Mouse (Mus musculus): ENCODE results near the gene Sbf1. TPM values are rescaled to one million over a fixed set of nuclear protein-coding genes. Genes with fewer than 3 reads are reported as not detected.

The Sbf1 gene
- polyA plus RNA-seq, 1 experiment from 2014 or later, result 35.1 TPM

DNA sequence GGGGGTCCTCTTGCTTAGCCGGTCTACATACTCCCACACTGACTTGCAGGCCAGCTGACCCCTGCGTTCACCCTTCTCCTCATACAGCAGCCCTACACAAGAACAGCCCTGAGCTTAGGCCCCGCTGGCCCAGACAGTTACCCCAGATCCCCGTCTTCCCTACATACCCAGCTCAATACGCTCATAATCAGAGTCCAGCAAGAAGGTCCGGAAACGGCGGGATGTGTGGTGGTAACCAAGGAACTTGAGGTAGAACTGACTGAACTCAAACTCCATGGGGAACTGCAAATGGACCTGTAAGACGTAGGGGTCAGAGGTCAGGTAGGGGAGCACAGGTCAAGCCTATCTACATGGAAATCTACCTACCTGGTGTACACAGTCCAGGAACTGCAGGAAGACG lies 21.3 kb downstream of the Sbf1 start:
- Histone ChIP-seq H3K9ac (no peak overlapping the region), H3K4me1 (replicated peaks) (0 out of 2 replicates have a peak, but pooled peaks cover 2% of the 10 kb centered on the region), H3K4me2 (replicated peaks) (no peak overlapping the region), H3K9me3 (no peaks in the 10 kb centered on the region), H3K36me3 (peaks cover 46% of the 10 kb centered on the region), H3K4me3 (replicated peaks) (no peak overlapping the region), H3K27me3 (replicated peaks) (no peaks in the 10 kb centered on the region), H3K27ac (no peak overlapping the region)
- 92% methylated on average over 10 of the region's 10 CpGs for WGBS
- ATAC-seq, result no peak

GRCm38 (mm10) chr15:89292795-89293194 lies 22.3 kb downstream of the Sbf1 start:
- H3K4me2 ChIP-seq (replicated peaks), result no peak overlapping the region
- peaks cover 52% of the 10 kb centered on the region for H3K36me3 ChIP-seq
- ATAC-seq, result no peak
- H3K4me3 ChIP-seq (replicated peaks), result no peak overlapping the region
- no peak overlapping the region for H3K27ac ChIP-seq
- H3K9me3 ChIP-seq, result no peaks in the 10 kb centered on the region
- H3K27me3 ChIP-seq (replicated peaks), result no peaks in the 10 kb centered on the region
- H3K9ac ChIP-seq, result no peak overlapping the region
- WGBS, result 48% methylated on average over 2 of the region's 2 CpGs
- H3K4me1 ChIP-seq (replicated peaks), result 0 out of 2 replicates have a peak, but pooled peaks cover 2% of the 10 kb centered on the region

- H3K4me1 ChIP-seq (replicated peaks), result 0 out of 2 replicates have a peak, but pooled peaks cover 2% of the 10 kb centered on the region
- H3K9ac ChIP-seq, result no peak overlapping the region
- no peaks in the 10 kb centered on the region for H3K9me3 ChIP-seq
- H3K27me3 ChIP-seq (replicated peaks), result no peaks in the 10 kb centered on the region
- 83% methylated on average over 3 of the region's 3 CpGs for WGBS
- no peak overlapping the region for H3K4me3 ChIP-seq (replicated peaks)
- no peak for ATAC-seq
- no peak overlapping the region for H3K4me2 ChIP-seq (replicated peaks)
- H3K27ac ChIP-seq, result no peak overlapping the region
- H3K36me3 ChIP-seq, result peaks cover 55% of the 10 kb centered on the region
Observed at GRCm38 (mm10) chr15:89291521-89291920, 23.6 kb downstream of the Sbf1 start.

DNA sequence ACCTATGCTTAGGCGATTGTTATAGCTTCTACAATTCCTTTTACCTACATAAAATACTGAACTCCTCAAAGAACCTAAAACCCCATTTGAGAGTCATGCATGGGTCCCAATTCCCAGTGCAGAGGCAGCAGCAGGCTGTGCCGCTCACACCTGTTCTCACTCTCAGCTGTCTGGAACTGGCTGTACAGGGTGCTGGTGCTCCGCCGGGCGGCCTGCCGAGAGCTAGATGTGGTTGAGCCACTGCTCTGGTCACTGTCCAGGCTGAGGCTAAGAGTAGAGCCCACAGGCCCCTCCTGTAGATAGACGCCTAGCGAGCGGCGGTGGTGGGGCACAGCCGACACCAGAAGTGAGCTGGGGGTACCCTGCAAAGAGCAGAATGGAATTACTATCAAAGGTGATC lies 25.7 kb downstream of the Sbf1 start:
- H3K4me1 ChIP-seq (replicated peaks), result no peaks in the 10 kb centered on the region
- H3K36me3 ChIP-seq, result peaks cover 42% of the 10 kb centered on the region
- H3K4me3 ChIP-seq (replicated peaks), result no peak overlapping the region
- whole genome bisulfite sequencing, result 94% methylated on average over 11 of the region's 11 CpGs
- ATAC-seq, result no peak
- no peaks in the 10 kb centered on the region for H3K9me3 ChIP-seq
- no peak overlapping the region for H3K27ac ChIP-seq
- no peak overlapping the region for H3K9ac ChIP-seq
- H3K4me2 ChIP-seq (replicated peaks), result no peak overlapping the region
- no peaks in the 10 kb centered on the region for H3K27me3 ChIP-seq (replicated peaks)

- Histone ChIP-seq H3K27me3 (replicated peaks) (no peaks in the 10 kb centered on the region), H3K4me1 (replicated peaks) (no peaks in the 10 kb centered on the region), H3K9me3 (no peaks in the 10 kb centered on the region), H3K27ac (no peak overlapping the region), H3K36me3 (peaks cover 31% of the 10 kb centered on the region), H3K9ac (no peak overlapping the region), H3K4me2 (replicated peaks) (no peak overlapping the region), H3K4me3 (replicated peaks) (no peak overlapping the region)
- ATAC-seq, result no peak
- 82% methylated on average over 23 of the region's 23 CpGs for WGBS
Observed at GRCm38 (mm10) chr15:89288227-89288767, 26.8 kb downstream of the Sbf1 start.

DNA sequence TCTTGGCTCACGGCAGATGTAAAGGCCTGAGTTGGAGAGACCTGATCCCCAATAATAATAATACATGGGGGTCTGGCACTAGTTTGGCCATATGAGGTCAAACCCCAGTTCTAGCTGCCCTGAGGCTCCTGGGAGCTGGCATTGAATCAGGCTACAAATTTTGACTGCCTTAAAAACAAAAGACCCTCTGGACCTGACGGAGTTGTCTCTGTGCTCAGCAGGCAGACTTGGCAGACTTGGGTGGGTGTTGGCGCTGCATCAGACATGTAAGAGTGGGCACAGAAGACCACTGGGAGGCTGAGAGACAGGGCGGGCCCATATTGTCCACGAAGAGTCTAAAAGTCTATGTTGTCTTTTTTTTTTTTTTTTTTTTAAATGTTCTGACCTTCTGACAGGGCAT lies 28.5 kb downstream of the Sbf1 start:
- Histone ChIP-seq H3K9ac (no peak overlapping the region), H3K27ac (no peak overlapping the region), H3K4me3 (replicated peaks) (no peak overlapping the region), H3K4me2 (replicated peaks) (no peak overlapping the region), H3K36me3 (peaks cover 27% of the 10 kb centered on the region; the same call in 1 of the 2 replicates), H3K9me3 (no peaks in the 10 kb centered on the region), H3K4me1 (replicated peaks) (no peaks in the 10 kb centered on the region), H3K27me3 (replicated peaks) (no peaks in the 10 kb centered on the region)
- 82% methylated on average over 5 of the region's 5 CpGs for whole genome bisulfite sequencing
- no peak for ATAC-seq

- no peak overlapping the region for H3K4me2 ChIP-seq (replicated peaks)
- 74% methylated on average over 7 of the region's 7 CpGs for WGBS
- H3K27ac ChIP-seq, result no peak overlapping the region
- no peak overlapping the region for H3K9ac ChIP-seq
- H3K27me3 ChIP-seq (replicated peaks), result no peaks in the 10 kb centered on the region
- no peaks in the 10 kb centered on the region for H3K4me1 ChIP-seq (replicated peaks)
- no peak for ATAC-seq
- peaks cover 30% of the 10 kb centered on the region for H3K36me3 ChIP-seq
- H3K9me3 ChIP-seq, result no peaks in the 10 kb centered on the region
- H3K4me3 ChIP-seq (replicated peaks), result no peak overlapping the region
Observed at GRCm38 (mm10) chr15:89286114-89286513, 29.0 kb downstream of the Sbf1 start.

- H3K27ac ChIP-seq, result no peak overlapping the region
- ATAC-seq, result 0 out of 2 replicates have a peak, but pooled peaks have one; percentile 22
- no peaks in the 10 kb centered on the region for H3K4me1 ChIP-seq (replicated peaks)
- no peak overlapping the region for H3K4me3 ChIP-seq (replicated peaks)
- no peaks in the 10 kb centered on the region for H3K9me3 ChIP-seq
- 90% methylated on average over 5 of the region's 5 CpGs for WGBS
- peaks cover 34% of the 10 kb centered on the region for H3K36me3 ChIP-seq
- H3K9ac ChIP-seq, result no peak overlapping the region
- no peak overlapping the region for H3K4me2 ChIP-seq (replicated peaks)
- H3K27me3 ChIP-seq (replicated peaks), result no peaks in the 10 kb centered on the region
Observed at GRCm38 (mm10) chr15:89285478-89285877, 29.6 kb downstream of the Sbf1 start.

DNA sequence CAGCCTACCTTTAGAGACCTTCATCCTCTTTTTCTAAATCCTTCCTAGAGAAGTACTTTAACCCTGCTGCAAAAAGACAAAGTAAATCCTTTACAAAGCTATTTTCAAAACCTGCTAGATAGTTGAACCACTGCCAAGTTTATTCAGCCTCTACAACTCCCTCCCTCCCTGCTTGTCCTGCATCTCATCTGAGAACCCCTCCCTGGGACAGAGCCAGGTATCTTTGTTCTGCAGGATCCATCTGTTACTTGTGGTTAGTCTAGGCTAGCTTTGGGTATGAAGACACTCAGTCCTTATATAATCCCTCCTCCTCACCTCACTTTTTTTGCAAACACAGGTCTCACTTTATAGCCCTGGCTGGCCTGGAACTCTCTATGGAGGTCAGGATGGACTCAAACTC lies 30.1 kb downstream of the Sbf1 start:
- Histone ChIP-seq H3K36me3 (peaks cover 37% of the 10 kb centered on the region), H3K4me1 (replicated peaks) (no peaks in the 10 kb centered on the region), H3K4me3 (replicated peaks) (no peak overlapping the region), H3K4me2 (replicated peaks) (no peak overlapping the region), H3K27me3 (replicated peaks) (no peaks in the 10 kb centered on the region), H3K9me3 (no peaks in the 10 kb centered on the region), H3K27ac (no peak overlapping the region), H3K9ac (no peak overlapping the region)
- no peak for ATAC-seq

DNA sequence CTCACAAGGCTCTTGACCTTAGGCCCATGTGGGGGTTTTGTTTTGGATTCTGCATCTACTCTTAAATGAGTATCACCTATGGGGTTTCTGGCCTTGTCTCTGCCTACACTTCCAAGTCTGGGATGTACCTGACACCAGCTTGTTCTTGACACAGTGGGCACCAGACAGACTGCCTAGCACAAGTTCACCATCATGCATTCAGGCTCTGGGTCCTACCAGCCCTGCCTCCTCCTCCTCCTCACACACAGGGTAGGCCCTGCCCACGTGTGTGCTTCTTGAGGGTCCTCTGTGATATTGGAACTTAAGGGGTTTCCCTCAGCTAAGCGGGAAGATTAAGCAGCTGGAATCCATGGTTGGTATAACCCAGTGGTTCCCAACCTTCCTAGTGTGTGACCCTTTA lies 31.0 kb downstream of the Sbf1 start:
- Histone ChIP-seq H3K9me3 (no peaks in the 10 kb centered on the region), H3K9ac (no peak overlapping the region), H3K36me3 (peaks cover 28% of the 10 kb centered on the region), H3K27me3 (replicated peaks) (no peaks in the 10 kb centered on the region), H3K27ac (no peak overlapping the region), H3K4me1 (replicated peaks) (no peaks in the 10 kb centered on the region), H3K4me3 (replicated peaks) (no peak overlapping the region), H3K4me2 (replicated peaks) (no peak overlapping the region)
- ATAC-seq, result no peak
- 76% methylated on average over 2 of the region's 2 CpGs for WGBS

DNA sequence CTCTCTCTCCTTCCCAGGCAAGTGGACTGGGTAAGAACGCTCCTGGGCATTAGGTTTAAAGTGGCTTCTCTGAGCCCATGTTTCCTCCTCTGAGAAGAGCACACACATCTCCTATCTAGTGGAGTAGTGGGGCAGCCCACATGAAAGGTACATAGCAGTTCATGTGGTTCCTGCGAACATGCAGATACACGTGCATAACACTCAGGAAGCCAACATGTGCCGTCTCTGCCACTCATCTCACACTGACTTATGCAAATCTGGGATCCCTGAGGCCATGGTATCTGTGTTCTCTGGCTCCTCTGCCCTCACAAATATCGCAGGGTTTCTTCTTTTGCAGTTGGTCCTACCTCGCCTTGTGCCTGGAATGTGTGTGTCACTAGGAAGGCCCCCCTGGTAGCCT lies 32.6 kb downstream of the Sbf1 start:
- Histone ChIP-seq H3K27me3 (replicated peaks) (no peaks in the 10 kb centered on the region), H3K9me3 (no peaks in the 10 kb centered on the region), H3K9ac (no peak overlapping the region), H3K4me3 (replicated peaks) (no peak overlapping the region), H3K4me1 (replicated peaks) (no peaks in the 10 kb centered on the region), H3K27ac (no peak overlapping the region), H3K36me3 (peaks cover 18% of the 10 kb centered on the region; the same call in 1 of the 2 replicates), H3K4me2 (replicated peaks) (no peak overlapping the region)
- ATAC-seq, result no peak
- 90% methylated on average over 6 of the region's 6 CpGs for WGBS

DNA sequence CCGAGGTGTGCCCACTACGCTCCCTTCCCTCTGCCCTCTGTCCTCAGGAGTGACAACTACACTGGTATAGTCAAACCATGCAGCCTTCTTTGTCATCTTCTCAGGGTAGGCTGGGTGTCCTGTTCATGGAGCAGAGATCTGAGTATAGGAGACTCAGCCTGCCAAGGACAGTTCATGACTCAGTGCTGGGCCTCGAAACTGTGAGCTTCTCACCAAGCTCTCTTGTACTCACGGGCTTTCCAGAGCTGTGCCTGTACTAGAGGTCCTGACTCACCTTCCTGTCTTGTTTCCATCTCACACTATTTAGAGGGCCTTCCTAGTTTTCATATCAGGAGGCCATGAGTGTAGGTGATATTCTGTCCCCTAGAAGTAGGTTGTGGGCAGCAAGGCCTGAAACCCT lies 37.7 kb downstream of the Sbf1 start:
- no peak for ATAC-seq

GRCm38 (mm10) chr15:89275497-89275896 lies 39.6 kb downstream of the Sbf1 start:
- H3K27me3 ChIP-seq (replicated peaks), result no peaks in the 10 kb centered on the region
- 0 out of 2 replicates have a peak, but pooled peaks cover 8% of the 10 kb centered on the region for H3K36me3 ChIP-seq
- H3K9ac ChIP-seq, result no peak overlapping the region
- no peak for ATAC-seq
- H3K27ac ChIP-seq, result no peak overlapping the region
- 84% methylated on average over 3 of the region's 3 CpGs for WGBS
- no peak overlapping the region for H3K4me2 ChIP-seq (replicated peaks)
- H3K9me3 ChIP-seq, result no peaks in the 10 kb centered on the region
- H3K4me3 ChIP-seq (replicated peaks), result no peak overlapping the region
- no peaks in the 10 kb centered on the region for H3K4me1 ChIP-seq (replicated peaks)

More for the DNA sequence above, 37.7 kb downstream of the Sbf1 start:
- Histone ChIP-seq H3K9me3 (no peaks in the 10 kb centered on the region), H3K4me3 (replicated peaks) (no peak overlapping the region), H3K9ac (no peak overlapping the region), H3K27me3 (replicated peaks) (no peaks in the 10 kb centered on the region), H3K27ac (no peak overlapping the region), H3K4me2 (replicated peaks) (no peak overlapping the region), H3K36me3 (peaks cover 16% of the 10 kb centered on the region; the same call in 1 of the 2 replicates), H3K4me1 (replicated peaks) (no peaks in the 10 kb centered on the region)
- 90% methylated on average over 4 of the region's 4 CpGs for WGBS
